Mouse (Mus musculus): ENCODE data around the gene Mctp1. TPM values are rescaled to one million over a fixed set of nuclear protein-coding genes. Genes with fewer than 3 reads are reported as not detected.

The Mctp1 gene
- polyA plus RNA-seq, 1 experiment from 2014 or later, result 0.44 TPM

DNA sequence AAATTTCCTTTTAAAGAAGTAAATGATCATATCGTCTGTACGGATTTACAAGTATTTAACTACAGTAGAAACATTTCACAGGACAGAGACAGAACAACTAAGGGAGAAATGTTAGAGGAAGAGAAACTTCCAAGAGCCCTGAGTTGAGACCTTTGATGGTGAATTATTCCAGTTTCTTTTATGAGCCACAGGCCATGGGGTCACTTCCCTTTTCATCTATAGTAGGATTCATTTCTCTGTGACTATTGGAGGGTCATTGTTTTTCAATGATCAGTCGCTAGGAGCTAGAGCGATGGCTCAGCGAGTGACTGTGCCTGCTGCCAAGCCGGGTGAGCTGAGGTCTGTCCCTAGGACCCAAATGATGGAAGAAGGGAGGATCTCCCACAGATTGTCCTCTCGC lies 212.7 kb downstream of the Mctp1 start:
- Histone ChIP-seq H3K9me3 (ENCODE audit: control insufficient read depth, low read length) (no peaks in the 10 kb centered on the region), H3K27ac (ENCODE audit: low read depth, low read length) (no peak overlapping the region), H3K36me3 (ENCODE audit: control insufficient read depth, insufficient read depth, low read length) (no peaks in the 10 kb centered on the region), H3K9ac (ENCODE audit: low read length) (no peak overlapping the region), H3K4me1 (ENCODE audit: control insufficient read depth, insufficient read depth, low read length) (no peaks in the 10 kb centered on the region), H3K27me3 (ENCODE audit: control insufficient read depth, insufficient read depth, low read length) (no peaks in the 10 kb centered on the region), H3K4me2 (ENCODE audit: low read depth) (no peak overlapping the region), H3K4me3 (ENCODE audit: low read depth, low read length) (no peak overlapping the region)
- ATAC-seq (ENCODE audit: insufficient read depth, low FRiP score, low TSS enrichment) (no peak), DNase-seq (ENCODE audit: low spot score) (no peak)
- 67% methylated on average over 7 of the region's 7 CpGs for WGBS

DNA sequence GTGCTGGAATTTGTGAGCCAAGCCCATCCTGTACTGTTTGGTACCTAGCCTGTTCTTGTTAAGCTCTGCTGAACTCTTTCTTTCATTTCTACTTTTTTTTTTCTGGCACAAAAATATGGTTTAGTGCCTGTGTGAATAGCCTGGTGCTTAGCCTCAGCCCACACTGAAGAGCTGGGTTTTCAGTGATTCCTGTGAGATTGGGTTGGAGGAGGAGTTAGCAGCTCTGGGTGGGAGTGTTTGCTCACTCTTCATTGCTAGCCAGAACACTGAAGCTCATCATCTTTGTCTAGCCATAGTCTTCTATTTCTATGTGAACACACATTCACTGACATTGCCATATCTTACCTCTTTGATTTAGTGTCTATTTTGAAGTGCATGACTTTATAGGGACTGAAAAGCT lies 225.1 kb downstream of the Mctp1 start:
- H3K27ac ChIP-seq (ENCODE audit: low read depth, low read length), result no peak overlapping the region
- no peak overlapping the region for H3K4me3 ChIP-seq (ENCODE audit: low read depth, low read length)
- H3K36me3 ChIP-seq (ENCODE audit: control insufficient read depth, insufficient read depth, low read length), result no peaks in the 10 kb centered on the region
- H3K4me1 ChIP-seq (ENCODE audit: control insufficient read depth, insufficient read depth, low read length), result no peaks in the 10 kb centered on the region
- H3K27me3 ChIP-seq (ENCODE audit: control insufficient read depth, insufficient read depth, low read length), result no peaks in the 10 kb centered on the region
- DNase-seq (ENCODE audit: low spot score) (no peak), ATAC-seq (ENCODE audit: insufficient read depth, low FRiP score, low TSS enrichment) (no peak)
- H3K9me3 ChIP-seq (ENCODE audit: control insufficient read depth, low read length), result no peaks in the 10 kb centered on the region
- H3K4me2 ChIP-seq (ENCODE audit: low read depth), result no peak overlapping the region
- H3K9ac ChIP-seq (ENCODE audit: low read length), result no peak overlapping the region

DNA sequence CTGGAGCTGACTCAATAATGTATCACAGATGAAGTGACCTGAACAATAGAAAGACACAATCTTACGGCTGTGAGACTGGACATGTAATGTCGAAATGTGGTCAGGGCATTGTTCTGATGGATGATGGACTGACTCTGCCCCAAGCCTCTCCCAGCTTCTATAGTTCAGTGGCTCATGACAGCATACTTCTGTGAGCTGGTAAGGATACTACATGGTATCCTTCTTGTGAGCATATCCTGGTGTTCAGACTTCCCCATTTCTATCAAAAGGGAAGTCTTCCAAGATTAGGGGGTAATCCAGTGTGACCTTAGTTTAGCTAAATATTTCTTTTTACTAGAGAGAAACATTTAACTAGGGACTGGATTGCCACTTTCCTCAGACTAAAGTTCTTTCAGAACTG lies 227.2 kb downstream of the Mctp1 start:
- ATAC-seq (ENCODE audit: insufficient read depth, low FRiP score, low TSS enrichment) (0 out of 2 replicates have a peak, but pooled peaks have one; percentile 11), DNase-seq (ENCODE audit: low spot score) (no peak)
- Histone ChIP-seq H3K9me3 (ENCODE audit: control insufficient read depth, low read length) (no peaks in the 10 kb centered on the region), H3K27ac (ENCODE audit: low read depth, low read length) (no peak overlapping the region), H3K9ac (ENCODE audit: low read length) (no peak overlapping the region), H3K4me2 (ENCODE audit: low read depth) (no peak overlapping the region), H3K27me3 (ENCODE audit: control insufficient read depth, insufficient read depth, low read length) (no peaks in the 10 kb centered on the region), H3K4me1 (ENCODE audit: control insufficient read depth, insufficient read depth, low read length) (no peaks in the 10 kb centered on the region), H3K4me3 (ENCODE audit: low read depth, low read length) (no peak overlapping the region), H3K36me3 (ENCODE audit: control insufficient read depth, insufficient read depth, low read length) (no peaks in the 10 kb centered on the region)
- 90% methylated on average over 2 of the region's 2 CpGs for WGBS

DNA sequence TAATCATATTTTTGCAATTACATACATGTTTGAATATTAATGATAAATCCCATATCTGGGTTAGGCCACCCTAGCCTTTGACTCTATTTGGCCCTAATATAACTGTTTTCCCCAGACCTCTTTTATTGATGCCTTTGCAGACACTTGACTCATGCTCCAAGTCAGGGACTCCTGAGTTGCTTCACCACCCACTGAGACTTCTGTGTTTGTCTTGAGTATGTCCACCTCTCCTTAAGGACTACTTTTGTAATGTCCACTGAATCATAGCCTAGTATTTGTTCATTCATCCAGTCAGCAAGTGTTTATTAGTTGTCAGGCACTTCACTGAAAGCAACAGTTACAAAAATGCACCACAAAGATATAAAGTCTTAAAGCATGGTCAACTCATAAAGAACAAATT lies 235.8 kb downstream of the Mctp1 start:
- no peaks in the 10 kb centered on the region for H3K9me3 ChIP-seq (ENCODE audit: control insufficient read depth, low read length)
- H3K9ac ChIP-seq (ENCODE audit: low read length), result no peak overlapping the region
- no peaks in the 10 kb centered on the region for H3K36me3 ChIP-seq (ENCODE audit: control insufficient read depth, insufficient read depth, low read length)
- H3K4me1 ChIP-seq (ENCODE audit: control insufficient read depth, insufficient read depth, low read length), result no peaks in the 10 kb centered on the region
- DNase-seq (ENCODE audit: low spot score) (no peak), ATAC-seq (ENCODE audit: insufficient read depth, low FRiP score, low TSS enrichment) (no peak)
- no peak overlapping the region for H3K27ac ChIP-seq (ENCODE audit: low read depth, low read length)
- no peaks in the 10 kb centered on the region for H3K27me3 ChIP-seq (ENCODE audit: control insufficient read depth, insufficient read depth, low read length)
- no peak overlapping the region for H3K4me2 ChIP-seq (ENCODE audit: low read depth)
- no peak overlapping the region for H3K4me3 ChIP-seq (ENCODE audit: low read depth, low read length)

DNA sequence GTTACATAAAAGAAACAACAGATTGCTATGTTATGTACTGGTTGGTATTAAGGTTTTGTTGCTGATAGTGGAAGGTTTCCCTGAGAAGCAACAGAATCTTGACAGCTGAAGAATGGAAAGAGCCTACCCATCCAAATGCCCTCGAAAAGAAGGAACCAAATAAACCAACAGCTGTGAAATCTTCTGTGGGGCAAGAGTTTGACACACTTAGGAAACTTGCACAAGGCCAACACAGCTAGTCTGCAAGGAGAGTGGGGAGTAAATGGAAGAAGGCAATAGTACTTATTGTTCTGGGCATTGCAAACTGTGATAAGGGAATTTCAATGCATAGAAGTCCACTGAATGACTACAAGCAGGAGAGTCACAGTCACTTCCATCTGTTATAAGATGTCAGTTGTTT lies 236.2 kb downstream of the Mctp1 start:
- Histone ChIP-seq H3K4me2 (ENCODE audit: low read depth) (no peak overlapping the region), H3K4me1 (ENCODE audit: control insufficient read depth, insufficient read depth, low read length) (no peaks in the 10 kb centered on the region), H3K9me3 (ENCODE audit: control insufficient read depth, low read length) (no peaks in the 10 kb centered on the region), H3K4me3 (ENCODE audit: low read depth, low read length) (no peak overlapping the region), H3K27ac (ENCODE audit: low read depth, low read length) (no peak overlapping the region), H3K9ac (ENCODE audit: low read length) (no peak overlapping the region), H3K36me3 (ENCODE audit: control insufficient read depth, insufficient read depth, low read length) (no peaks in the 10 kb centered on the region), H3K27me3 (ENCODE audit: control insufficient read depth, insufficient read depth, low read length) (no peaks in the 10 kb centered on the region)
- no peak for DNase-seq (ENCODE audit: low spot score)
- 59% methylated on average over 1 of the region's 1 CpGs for WGBS
- no peak for ATAC-seq (ENCODE audit: insufficient read depth, low FRiP score, low TSS enrichment)

DNA sequence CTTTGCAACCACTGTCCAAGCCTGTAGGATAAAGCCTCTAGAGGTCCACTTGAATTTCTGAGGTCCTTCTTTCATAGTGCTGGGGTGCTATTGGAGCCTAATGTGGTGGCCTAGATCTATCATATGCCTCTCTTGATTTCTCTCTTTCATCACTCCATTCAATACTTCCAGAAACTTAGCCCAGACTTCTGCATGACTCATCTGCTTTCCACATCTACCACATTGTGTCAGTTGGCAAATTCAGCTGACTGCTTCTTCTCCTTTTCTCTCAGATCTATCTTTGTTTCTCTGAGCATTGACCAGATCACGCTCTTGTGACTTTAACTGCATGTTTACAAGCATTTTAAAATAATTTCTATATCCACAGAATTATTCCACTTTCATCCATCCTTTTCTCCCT lies 249.4 kb downstream of the Mctp1 start:
- no peaks in the 10 kb centered on the region for H3K27me3 ChIP-seq (ENCODE audit: control insufficient read depth, insufficient read depth, low read length)
- H3K36me3 ChIP-seq (ENCODE audit: control insufficient read depth, insufficient read depth, low read length), result no peaks in the 10 kb centered on the region
- no peak overlapping the region for H3K27ac ChIP-seq (ENCODE audit: low read depth, low read length)
- DNase-seq (ENCODE audit: low spot score), result no peak
- no peak overlapping the region for H3K9ac ChIP-seq (ENCODE audit: low read length)
- no peak overlapping the region for H3K4me3 ChIP-seq (ENCODE audit: low read depth, low read length)
- H3K4me2 ChIP-seq (ENCODE audit: low read depth), result no peak overlapping the region
- no peaks in the 10 kb centered on the region for H3K4me1 ChIP-seq (ENCODE audit: control insufficient read depth, insufficient read depth, low read length)
- WGBS, result 84% methylated on average over 1 of the region's 1 CpGs
- no peak for ATAC-seq (ENCODE audit: insufficient read depth, low FRiP score, low TSS enrichment)
- no peaks in the 10 kb centered on the region for H3K9me3 ChIP-seq (ENCODE audit: control insufficient read depth, low read length)

DNA sequence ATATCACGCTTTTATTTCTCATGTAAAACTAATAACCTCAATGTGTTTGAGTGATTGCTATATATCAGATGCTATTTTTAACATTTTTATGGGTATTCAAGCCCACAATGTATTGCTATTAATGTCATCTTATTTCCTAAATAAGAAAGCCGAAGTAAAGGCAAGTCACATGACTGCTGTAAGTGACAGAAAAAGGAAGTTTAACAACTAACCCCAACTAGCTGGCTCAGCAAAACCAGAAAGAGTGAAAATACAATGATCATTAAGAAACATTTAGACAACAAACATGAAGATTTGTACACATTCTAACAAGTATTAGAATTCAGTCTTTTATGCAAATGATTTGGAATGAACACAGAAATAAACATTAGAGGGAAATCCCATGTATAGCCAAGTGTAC lies 253.9 kb downstream of the Mctp1 start:
- 85% methylated on average over 2 of the region's 2 CpGs for WGBS
- Histone ChIP-seq H3K27me3 (ENCODE audit: control insufficient read depth, insufficient read depth, low read length) (no peaks in the 10 kb centered on the region), H3K4me1 (ENCODE audit: control insufficient read depth, insufficient read depth, low read length) (no peaks in the 10 kb centered on the region)

DNA sequence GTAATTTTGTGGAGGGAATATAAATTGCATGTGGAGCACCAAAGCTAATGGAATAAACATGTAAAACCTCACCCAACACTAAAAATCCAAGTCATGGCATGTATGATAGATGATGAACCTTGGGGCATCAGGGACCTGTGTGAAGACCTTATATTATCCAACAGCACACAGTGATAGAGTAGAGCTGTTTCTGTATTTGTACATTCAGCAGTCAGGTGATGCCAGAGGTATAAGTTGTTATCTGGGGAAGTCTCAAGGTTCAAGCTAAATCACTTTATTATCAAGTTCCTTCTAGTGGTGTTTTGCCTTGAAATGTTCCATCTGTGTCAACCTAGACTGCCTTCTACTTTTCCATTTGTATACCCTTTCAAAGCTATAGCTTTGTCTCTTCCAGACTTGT lies 275.2 kb downstream of the Mctp1 start:
- no peak overlapping the region for H3K27ac ChIP-seq (ENCODE audit: low read depth, low read length)
- no peaks in the 10 kb centered on the region for H3K9me3 ChIP-seq (ENCODE audit: control insufficient read depth, low read length)
- ATAC-seq (ENCODE audit: insufficient read depth, low FRiP score, low TSS enrichment) (no peak), DNase-seq (ENCODE audit: low spot score) (no peak)
- H3K4me1 ChIP-seq (ENCODE audit: control insufficient read depth, insufficient read depth, low read length), result no peaks in the 10 kb centered on the region
- no peaks in the 10 kb centered on the region for H3K36me3 ChIP-seq (ENCODE audit: control insufficient read depth, insufficient read depth, low read length)
- no peak overlapping the region for H3K4me2 ChIP-seq (ENCODE audit: low read depth)
- no peak overlapping the region for H3K4me3 ChIP-seq (ENCODE audit: low read depth, low read length)
- no peaks in the 10 kb centered on the region for H3K27me3 ChIP-seq (ENCODE audit: control insufficient read depth, insufficient read depth, low read length)
- no peak overlapping the region for H3K9ac ChIP-seq (ENCODE audit: low read length)

More for the DNA sequence above, 253.9 kb downstream of the Mctp1 start:
- DNase-seq (ENCODE audit: low spot score) (no peak), ATAC-seq (ENCODE audit: insufficient read depth, low FRiP score, low TSS enrichment) (no peak)
- H3K4me3 ChIP-seq (ENCODE audit: low read depth, low read length), result no peak overlapping the region
- H3K36me3 ChIP-seq (ENCODE audit: control insufficient read depth, insufficient read depth, low read length), result no peaks in the 10 kb centered on the region
- no peak overlapping the region for H3K27ac ChIP-seq (ENCODE audit: low read depth, low read length)
- no peak overlapping the region for H3K4me2 ChIP-seq (ENCODE audit: low read depth)
- no peak overlapping the region for H3K9ac ChIP-seq (ENCODE audit: low read length)
- H3K9me3 ChIP-seq (ENCODE audit: control insufficient read depth, low read length), result no peaks in the 10 kb centered on the region

DNA sequence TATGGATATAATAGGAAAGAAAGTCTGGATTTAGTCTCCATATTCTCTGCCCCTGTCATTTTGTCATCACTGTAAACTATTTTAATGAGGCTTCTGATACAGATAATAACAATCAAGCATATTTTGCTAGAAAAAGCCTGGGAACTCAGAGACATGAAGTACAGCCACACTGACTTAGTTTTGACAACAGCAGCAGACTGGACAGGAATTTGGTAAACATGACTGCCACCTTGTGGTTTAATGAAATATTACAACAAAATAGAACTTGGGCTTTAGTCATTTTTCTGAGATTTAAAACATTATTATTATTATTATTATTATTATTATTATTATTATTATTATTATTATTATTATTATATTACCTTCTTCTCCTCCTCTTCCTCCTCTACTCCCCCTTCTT lies 297.0 kb downstream of the Mctp1 start:
- H3K9ac ChIP-seq (ENCODE audit: low read length), result no peak overlapping the region
- no peak overlapping the region for H3K4me2 ChIP-seq (ENCODE audit: low read depth)
- no peaks in the 10 kb centered on the region for H3K36me3 ChIP-seq (ENCODE audit: control insufficient read depth, insufficient read depth, low read length)
- DNase-seq (ENCODE audit: low spot score) (no peak), ATAC-seq (ENCODE audit: insufficient read depth, low FRiP score, low TSS enrichment) (peak; percentile 40; the same call in 1 of the 2 replicates)
- H3K27ac ChIP-seq (ENCODE audit: low read depth, low read length), result no peak overlapping the region
- H3K4me1 ChIP-seq (ENCODE audit: control insufficient read depth, insufficient read depth, low read length), result no peaks in the 10 kb centered on the region
- no peaks in the 10 kb centered on the region for H3K9me3 ChIP-seq (ENCODE audit: control insufficient read depth, low read length)
- H3K4me3 ChIP-seq (ENCODE audit: low read depth, low read length), result no peak overlapping the region
- H3K27me3 ChIP-seq (ENCODE audit: control insufficient read depth, insufficient read depth, low read length), result no peaks in the 10 kb centered on the region
